Mouse (Mus musculus): ENCODE measurements around the gene Golph3l. TPM values are rescaled to one million over a fixed set of nuclear protein-coding genes. Genes with fewer than 3 reads are reported as not detected.
A peak's percentile ranks its signal among the peaks of the same experiment; 100 is the strongest.
"Not testable (repeated sequence)": the region's sequence is repeated elsewhere in the genome, so short reads cannot be mapped to it uniquely, and the experiment has no call there.

Gene Golph3l
- 13.4 and 16.2 TPM in 2 replicates for total RNA-seq (2012; rRNA removed)

DNA sequence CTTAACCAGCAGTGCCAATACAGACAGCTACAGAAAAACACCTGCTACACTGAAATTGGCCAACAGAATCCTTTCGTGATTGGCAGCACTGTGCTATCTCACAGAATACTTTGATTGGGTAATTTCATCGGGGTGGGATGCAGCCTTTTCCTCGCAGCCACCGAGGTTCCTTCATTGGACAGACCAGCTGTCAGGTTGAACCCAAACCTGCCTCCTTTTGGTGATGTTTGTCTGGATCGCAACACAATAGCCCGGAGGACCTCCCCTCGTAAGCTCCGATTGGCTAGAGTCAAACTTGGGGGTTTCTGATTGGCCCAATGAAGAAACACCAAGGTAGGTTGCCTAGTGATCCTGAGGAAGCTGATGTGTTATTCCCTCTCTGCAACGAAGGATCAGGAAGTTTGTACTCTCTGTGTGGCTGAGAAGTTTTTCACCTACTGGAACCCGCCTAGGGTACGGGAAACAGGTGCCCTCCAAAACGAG is at the start of gene Golph3l:
TSS of gene Golph3l (plus strand) at position 331 of the 483 bp plus-strand sequence.
- H3K27ac ChIP-seq (ENCODE audit: insufficient read depth, low read depth, low read length, poor library complexity, severe bottlenecking): 0 out of 2 replicates have a peak within 1 kb of the TSS, but pooled peaks have one; percentile 64
- in situ Hi-C loops (cut with MboI; ENCODE audit: low sequenced_read_pairs in 2 of 2, unreplicated experiment in 2 of 2): no loop called here
- DNase-seq (ENCODE audit: low read depth, low spot score): peak; percentile 95
- peak within 1 kb of the TSS; percentile 80 for H3K9ac ChIP-seq (ENCODE audit: insufficient read depth, low read depth, low read length, poor library complexity, severe bottlenecking)
- H3K36me3 ChIP-seq (ENCODE audit: control insufficient read depth, insufficient read depth, low read length, poor library complexity, severe bottlenecking): no peaks in the 10 kb centered on the region
- H3K9me3 ChIP-seq (ENCODE audit: control insufficient read depth, insufficient read depth, low read depth, low read length): no peaks in the 10 kb centered on the region
- peak within 1 kb of the TSS; percentile 86 to 100 for H3K4me3 ChIP-seq (ENCODE audit: insufficient read depth in 1 of 2, low read depth in 1 of 2, low read length in 2 of 2, poor library complexity in 1 of 2, severe bottlenecking in 1 of 2)
- TF ChIP-seq CHD2 (IDR thresholded peaks at IDR 0.05; ENCODE audit: low read depth, low read length) (peak; percentile 89), HCFC1 (IDR thresholded peaks at IDR 0.05; ENCODE audit: borderline replicate concordance, insufficient read depth, low read length) (no peak), ZNF384 (IDR thresholded peaks at IDR 0.05; ENCODE audit: low read depth, low read length) (no peak), MAFK (IDR thresholded peaks at IDR 0.05; ENCODE audit: insufficient read depth, low read depth, low read length) (no peak), ZC3H11A (IDR thresholded peaks at IDR 0.05; ENCODE audit: borderline replicate concordance, low read depth, low read length) (no peak)
- H3K4me1 ChIP-seq (ENCODE audit: control insufficient read depth in 2 of 2, insufficient read depth in 2 of 2, low read length in 2 of 2, poor library complexity in 1 of 2): peaks cover 0 to 2% of the 10 kb centered on the region in 2 experiments; a peak in 1 of 4 replicates

DNA sequence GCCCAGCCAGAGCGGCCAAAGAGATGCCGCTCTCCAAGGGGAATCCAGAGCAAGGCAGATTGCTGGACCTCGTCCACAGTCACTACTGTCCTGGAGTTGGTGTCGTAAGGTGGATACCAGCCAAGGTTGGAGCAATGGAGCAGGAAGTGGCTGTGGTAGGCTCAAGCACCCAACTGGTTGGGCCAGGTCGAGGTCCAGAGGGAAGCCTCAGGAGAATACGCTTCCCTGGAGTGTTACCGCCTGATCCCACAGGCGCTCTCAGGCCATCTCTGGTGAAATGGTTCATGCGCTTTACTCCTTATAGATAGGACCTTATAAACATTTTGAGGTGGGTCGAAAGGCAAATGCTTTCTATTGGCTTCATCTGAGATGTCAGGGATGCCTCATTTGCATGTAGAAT is 49.8 kb upstream of the Golph3l start:
- no peak overlapping the region for H3K9ac ChIP-seq (ENCODE audit: insufficient read depth, low read depth, low read length, poor library complexity, severe bottlenecking)
- no peak for DNase-seq (ENCODE audit: low read depth, low spot score)
- no peaks in the 10 kb centered on the region for H3K9me3 ChIP-seq (ENCODE audit: control insufficient read depth, insufficient read depth, low read depth, low read length)
- in situ Hi-C loops (cut with MboI; ENCODE audit: low sequenced_read_pairs in 2 of 2, unreplicated experiment in 2 of 2): no loop called here
- H3K4me1 ChIP-seq (ENCODE audit: control insufficient read depth in 2 of 2, insufficient read depth in 2 of 2, low read length in 2 of 2, poor library complexity in 1 of 2): no peaks in the 10 kb centered on the region
- H3K4me3 ChIP-seq (ENCODE audit: insufficient read depth in 1 of 2, low read depth in 1 of 2, low read length in 2 of 2, poor library complexity in 1 of 2, severe bottlenecking in 1 of 2): no peak overlapping the region
- H3K36me3 ChIP-seq (ENCODE audit: control insufficient read depth, insufficient read depth, low read length, poor library complexity, severe bottlenecking): no peaks in the 10 kb centered on the region
- no peak overlapping the region for H3K27ac ChIP-seq (ENCODE audit: insufficient read depth, low read depth, low read length, poor library complexity, severe bottlenecking)
- TF ChIP-seq MAFK (IDR thresholded peaks at IDR 0.05; ENCODE audit: insufficient read depth, low read depth, low read length) (no peak), ZNF384 (IDR thresholded peaks at IDR 0.05; ENCODE audit: low read depth, low read length) (no peak), CHD2 (IDR thresholded peaks at IDR 0.05; ENCODE audit: low read depth, low read length) (no peak), HCFC1 (IDR thresholded peaks at IDR 0.05; ENCODE audit: borderline replicate concordance, insufficient read depth, low read length) (no peak), ZC3H11A (IDR thresholded peaks at IDR 0.05; ENCODE audit: borderline replicate concordance, low read depth, low read length) (no peak)

DNA sequence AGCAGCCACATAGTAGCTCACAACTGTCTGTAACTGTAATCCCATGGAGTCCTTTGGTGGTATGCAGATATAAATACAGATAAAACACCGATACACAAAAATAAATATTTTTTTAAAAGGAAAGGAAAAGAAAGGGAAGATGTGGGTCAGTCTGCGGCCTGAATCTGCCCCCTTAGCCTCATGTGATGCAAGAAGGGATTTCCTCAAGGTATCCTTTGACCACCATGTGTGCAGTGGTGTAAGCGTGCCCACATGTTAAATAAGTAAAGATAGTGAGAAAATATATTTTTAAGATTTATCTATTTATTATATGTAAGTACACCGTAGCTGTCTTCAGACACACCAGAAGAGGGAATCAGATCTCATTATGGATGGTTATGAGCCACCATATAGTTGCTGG is 48.9 kb upstream of the Golph3l start:
- DNase-seq (ENCODE audit: low read depth, low spot score): no peak
- no peak for TF ChIP-seq CHD2 (IDR thresholded peaks at IDR 0.05; ENCODE audit: low read depth, low read length)
- TF ChIP-seq ZC3H11A (IDR thresholded peaks at IDR 0.05; ENCODE audit: borderline replicate concordance, low read depth, low read length): no peak
- no peak for TF ChIP-seq HCFC1 (IDR thresholded peaks at IDR 0.05; ENCODE audit: borderline replicate concordance, insufficient read depth, low read length)
- Histone ChIP-seq H3K36me3 (ENCODE audit: control insufficient read depth, insufficient read depth, low read length, poor library complexity, severe bottlenecking) (no peaks in the 10 kb centered on the region), H3K9ac (ENCODE audit: insufficient read depth, low read depth, low read length, poor library complexity, severe bottlenecking) (no peak overlapping the region), H3K4me1 (ENCODE audit: control insufficient read depth in 2 of 2, insufficient read depth in 2 of 2, low read length in 2 of 2, poor library complexity in 1 of 2) (peaks cover 0 to under 1% of the 10 kb centered on the region in 2 experiments; a peak in 1 of 4 replicates), H3K4me3 (ENCODE audit: insufficient read depth in 1 of 2, low read depth in 1 of 2, low read length in 2 of 2, poor library complexity in 1 of 2, severe bottlenecking in 1 of 2) (no peak overlapping the region), H3K27ac (ENCODE audit: insufficient read depth, low read depth, low read length, poor library complexity, severe bottlenecking) (no peak overlapping the region), H3K9me3 (ENCODE audit: control insufficient read depth, insufficient read depth, low read depth, low read length) (no peaks in the 10 kb centered on the region)
- in situ Hi-C loops (cut with MboI; ENCODE audit: low sequenced_read_pairs in 2 of 2, unreplicated experiment in 2 of 2): no loop called here

DNA sequence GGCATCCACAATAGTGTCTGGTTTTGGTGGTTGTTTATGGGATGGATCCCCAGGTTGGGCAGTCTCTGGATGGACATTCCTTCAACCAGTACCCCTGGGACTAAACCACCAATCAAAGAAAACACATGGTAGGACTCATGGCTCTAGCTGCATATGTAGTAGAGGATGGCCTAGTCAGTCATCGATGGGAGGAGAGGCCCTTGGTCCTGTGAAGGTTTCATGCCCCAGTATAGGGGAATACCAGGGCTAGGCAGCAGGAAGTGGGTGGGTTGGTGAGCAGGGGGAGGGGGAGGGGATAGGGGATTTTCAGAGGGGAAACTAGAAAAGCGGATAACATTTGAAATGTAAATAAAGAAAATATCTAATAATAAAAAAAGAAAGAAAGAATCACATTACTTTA is 47.5 kb upstream of the Golph3l start:
- DNase-seq (ENCODE audit: low read depth, low spot score); in situ Hi-C loops (cut with MboI; ENCODE audit: low sequenced_read_pairs in 2 of 2, unreplicated experiment in 2 of 2); H3K9me3 ChIP-seq (ENCODE audit: control insufficient read depth, insufficient read depth, low read depth, low read length); H3K27ac ChIP-seq (ENCODE audit: insufficient read depth, low read depth, low read length, poor library complexity, severe bottlenecking); H3K9ac ChIP-seq (ENCODE audit: insufficient read depth, low read depth, low read length, poor library complexity, severe bottlenecking); H3K4me3 ChIP-seq (ENCODE audit: insufficient read depth in 1 of 2, low read depth in 1 of 2, low read length in 2 of 2, poor library complexity in 1 of 2, severe bottlenecking in 1 of 2); H3K36me3 ChIP-seq (ENCODE audit: control insufficient read depth, insufficient read depth, low read length, poor library complexity, severe bottlenecking); H3K4me1 ChIP-seq (ENCODE audit: control insufficient read depth in 2 of 2, insufficient read depth in 2 of 2, low read length in 2 of 2, poor library complexity in 1 of 2): not testable (repeated sequence)

DNA sequence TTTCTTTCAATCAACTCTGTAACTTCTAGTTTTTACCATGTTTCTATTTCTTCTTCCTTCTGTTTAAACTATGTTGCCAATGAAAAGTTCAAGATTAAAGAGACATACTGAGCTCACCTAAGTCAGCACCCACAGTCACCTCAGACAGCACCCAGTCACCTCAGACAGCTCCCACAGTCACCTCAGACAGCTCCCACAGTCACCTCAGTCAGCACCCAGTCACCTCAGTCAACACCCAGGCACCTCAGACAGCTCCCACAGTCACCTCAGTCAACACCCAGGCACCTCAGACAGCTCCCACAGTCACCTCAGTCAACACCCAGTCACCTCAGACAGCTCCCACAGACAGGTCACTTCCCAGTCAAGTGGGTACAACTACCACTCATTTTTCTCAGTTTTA is 46.6 kb upstream of the Golph3l start:
- no peaks in the 10 kb centered on the region for H3K9me3 ChIP-seq (ENCODE audit: control insufficient read depth, insufficient read depth, low read depth, low read length)
- TF ChIP-seq MAFK (IDR thresholded peaks at IDR 0.05; ENCODE audit: insufficient read depth, low read depth, low read length) (no peak), CHD2 (IDR thresholded peaks at IDR 0.05; ENCODE audit: low read depth, low read length) (no peak), ZNF384 (IDR thresholded peaks at IDR 0.05; ENCODE audit: low read depth, low read length) (no peak), HCFC1 (IDR thresholded peaks at IDR 0.05; ENCODE audit: borderline replicate concordance, insufficient read depth, low read length) (no peak), ZC3H11A (IDR thresholded peaks at IDR 0.05; ENCODE audit: borderline replicate concordance, low read depth, low read length) (no peak)
- peaks cover 0 to 2% of the 10 kb centered on the region in 2 experiments; a peak in 1 of 4 replicates for H3K4me1 ChIP-seq (ENCODE audit: control insufficient read depth in 2 of 2, insufficient read depth in 2 of 2, low read length in 2 of 2, poor library complexity in 1 of 2)
- H3K36me3 ChIP-seq (ENCODE audit: control insufficient read depth, insufficient read depth, low read length, poor library complexity, severe bottlenecking): no peaks in the 10 kb centered on the region
- no peak overlapping the region for H3K9ac ChIP-seq (ENCODE audit: insufficient read depth, low read depth, low read length, poor library complexity, severe bottlenecking)
- DNase-seq (ENCODE audit: low read depth, low spot score): no peak
- H3K27ac ChIP-seq (ENCODE audit: insufficient read depth, low read depth, low read length, poor library complexity, severe bottlenecking): no peak overlapping the region
- no peak overlapping the region for H3K4me3 ChIP-seq (ENCODE audit: insufficient read depth in 1 of 2, low read depth in 1 of 2, low read length in 2 of 2, poor library complexity in 1 of 2, severe bottlenecking in 1 of 2)
- in situ Hi-C loops (cut with MboI; ENCODE audit: low sequenced_read_pairs in 2 of 2, unreplicated experiment in 2 of 2): no loop called here

Measured in ES-E14 (cell line).